Comparison of ENCODE assay signal across 10 mouse cellular contexts in the genomic region with DNA sequence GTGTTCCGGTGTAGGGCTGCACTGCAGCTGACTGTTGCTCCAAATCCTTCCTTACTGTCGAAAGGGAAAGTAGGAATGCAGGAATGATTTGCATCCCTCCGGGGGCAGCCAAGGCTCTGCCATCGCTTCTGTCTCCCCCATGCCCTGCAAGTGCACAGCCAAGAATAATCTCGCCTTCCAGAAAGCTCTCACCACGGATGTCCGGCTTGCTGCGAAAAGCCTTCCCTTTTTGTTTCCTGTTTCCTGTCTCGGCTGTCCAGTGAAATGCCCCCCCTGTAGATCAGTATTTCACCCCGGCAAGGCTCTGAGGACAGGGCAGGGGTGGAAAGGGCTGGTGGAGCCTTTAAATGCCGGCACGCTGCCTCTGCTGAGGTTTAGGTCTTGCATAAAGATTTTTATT. TPM values are rescaled to one million over a fixed set of nuclear protein-coding genes. Genes with fewer than 3 reads are reported as not detected.
DNase-seq lines count a peak whose midpoint lies in the region; ATAC-seq lines count a peak whose summit lies in the region.
"Had no signal": no experiment of that assay in that cellular context is flagged by ENCODE, and none has a peak within 500 bp of the region (broad histone marks: within the 10 kb centered on the region; RNA-seq: fewer than 3 reads in every experiment).

No protein-coding gene starts in this region.

- H3K4me2 ChIP-seq in forebrain, embryonic 15.5 days (replicated peaks), result peak overlapping the region; percentile 13; the same call in 1 of the 2 replicates
- H3K4me2 ChIP-seq in limb, embryonic 11.5 days (ENCODE audit: low read depth, severe bottlenecking), result peak overlapping the region; percentile 31
- H3K4me2 ChIP-seq in stomach, embryonic 15.5 days, result peak overlapping the region; percentile 33

- DNase-seq in limb, embryonic 11.5 days (ENCODE audit: low spot score), result peak; percentile 59
- no peak for DNase-seq in urinary bladder, postnatal 4 days (ENCODE audit: low spot score in 2 of 2)
- no peak for DNase-seq in cerebellum, postnatal 14 days
- DNase-seq: right cerebral cortex, postnatal 14 days had no signal

- H3K27me3 ChIP-seq in megakaryocyte, embryonic 14.5 days (replicated peaks), result no peaks in the 10 kb centered on the region
- H3K27me3 ChIP-seq in forebrain, embryonic 15.5 days, result peaks cover 30% of the 10 kb centered on the region
- H3K27me3 ChIP-seq in limb, embryonic 11.5 days (ENCODE audit: control insufficient read depth, insufficient read depth, low read length), result no peaks in the 10 kb centered on the region
- H3K27me3 ChIP-seq in stomach, embryonic 15.5 days (replicated peaks), result peaks cover 13% of the 10 kb centered on the region

- H3K9ac ChIP-seq in forebrain, embryonic 15.5 days (replicated peaks), result 0 out of 2 replicates have a peak overlapping the region, but pooled peaks have one; percentile 22
- peak overlapping the region; percentile 47; the same call in 1 of the 2 replicates for H3K9ac ChIP-seq in limb, embryonic 11.5 days (ENCODE audit: low read length)
- H3K9ac ChIP-seq in stomach, embryonic 15.5 days, result no peak overlapping the region

- peaks cover 78% of the 10 kb centered on the region for H3K4me1 ChIP-seq in megakaryocyte, embryonic 14.5 days
- H3K4me1 ChIP-seq in forebrain, embryonic 15.5 days, result peaks cover 39% of the 10 kb centered on the region
- peaks cover 28% of the 10 kb centered on the region for H3K4me1 ChIP-seq in limb, embryonic 11.5 days (ENCODE audit: control insufficient read depth, insufficient read depth, low read length)
- H3K4me1 ChIP-seq in stomach, embryonic 15.5 days, result peaks cover 24% of the 10 kb centered on the region

- H3K4me3 ChIP-seq in megakaryocyte, embryonic 14.5 days (replicated peaks), result peak overlapping the region; percentile 92
- no peak overlapping the region for H3K4me3 ChIP-seq in forebrain, embryonic 15.5 days
- no peak overlapping the region for H3K4me3 ChIP-seq in limb, embryonic 11.5 days (ENCODE audit: low read depth, low read length)
- H3K4me3 ChIP-seq in stomach, embryonic 15.5 days (replicated peaks), result 0 out of 2 replicates have a peak overlapping the region, but pooled peaks have one; percentile 5
- H3K4me3 ChIP-seq: left cerebral cortex, adult 2 months had no signal

- no peaks in the 10 kb centered on the region for H3K9me3 ChIP-seq in megakaryocyte, embryonic 14.5 days
- H3K9me3 ChIP-seq in forebrain, embryonic 15.5 days, result no peaks in the 10 kb centered on the region
- H3K9me3 ChIP-seq in limb, embryonic 11.5 days (ENCODE audit: control insufficient read depth, low read length), result no peaks in the 10 kb centered on the region
- H3K9me3 ChIP-seq in stomach, embryonic 15.5 days, result no peaks in the 10 kb centered on the region

- 6% methylated on average over 12 of the region's 12 CpGs for WGBS in forebrain, embryonic 15.5 days
- WGBS in limb, embryonic 11.5 days, result 4% methylated on average over 12 of the region's 12 CpGs
- 24% methylated on average over 12 of the region's 12 CpGs for WGBS in stomach, embryonic 15.5 days

- peaks cover 12% of the 10 kb centered on the region for H3K36me3 ChIP-seq in megakaryocyte, embryonic 14.5 days (replicated peaks; ENCODE audit: low read length)
- no peaks in the 10 kb centered on the region for H3K36me3 ChIP-seq in forebrain, embryonic 15.5 days
- H3K36me3 ChIP-seq in limb, embryonic 11.5 days (ENCODE audit: control insufficient read depth, insufficient read depth, low read length), result no peaks in the 10 kb centered on the region
- H3K36me3 ChIP-seq in stomach, embryonic 15.5 days, result no peaks in the 10 kb centered on the region

- H3K27ac ChIP-seq in forebrain, embryonic 15.5 days (replicated peaks), result 0 out of 2 replicates have a peak overlapping the region, but pooled peaks have one; percentile 1
- H3K27ac ChIP-seq in limb, embryonic 11.5 days (replicated peaks; ENCODE audit: low read depth, low read length), result no peak overlapping the region; the same call in 1 of the 2 replicates
- no peak overlapping the region for H3K27ac ChIP-seq in stomach, embryonic 15.5 days
- H3K27ac ChIP-seq: left cerebral cortex, adult 2 months had no signal

- no peak for ATAC-seq in megakaryocyte, adult 5-6 weeks (ENCODE audit: poor library complexity, severe bottlenecking)
- no peak for ATAC-seq in forebrain, embryonic 15.5 days (replicated peaks)
- no peak for ATAC-seq in limb, embryonic 11.5 days (ENCODE audit: insufficient number of reproducible peaks, low FRiP score, low TSS enrichment, low read depth)
- no peak for ATAC-seq in stomach, embryonic 15.5 days (ENCODE audit: insufficient read depth, low FRiP score, low read depth)
- no peak for ATAC-seq in CD4-positive, CD25-positive, alpha-beta regulatory T cell, adult 4 months

RNA-seq across cellular contexts. Expression of gene Gadd45g, which starts 3.7 kb away (rescaled TPM):
- 115 and 668 TPM in 2 replicates for polyA plus RNA-seq in megakaryocyte, embryonic 14.5 days (2012; ENCODE audit: insufficient read depth, low replicate concordance)
- 2.6 and 4.4 TPM in 2 replicates for total RNA-seq in megakaryocyte, adult 5-6 weeks (2015)
- 8.7 and 11.2 TPM in 2 replicates for total RNA-seq in megakaryocyte, adult 5-6 weeks (2017)
- polyA plus RNA-seq in forebrain, embryonic 15.5 days (2015; fragmentation: Nextera tagmentation; extraction: Ambion mirVana), result 145 and 167 TPM in 2 replicates
- polyA plus RNA-seq in limb, embryonic 11.5 days (2014; fragmentation: Nextera tagmentation; extraction: Ambion mirVana), result 20.5 and 20.7 TPM in 2 replicates
- 36.2 and 39.0 TPM in 2 replicates for polyA plus RNA-seq in stomach, embryonic 15.5 days (2015; fragmentation: Nextera tagmentation; extraction: Ambion mirVana)
- polyA plus RNA-seq in CD4-positive, CD25-positive, alpha-beta regulatory T cell, adult 4 months (2017; shearing (Covaris generic)), result 10 to 100 TPM; 13.0 to 18.1 TPM

RNA-seq across cellular contexts. Expression of gene Sema4d, which starts 49.2 kb away (rescaled TPM):
- polyA plus RNA-seq in megakaryocyte, embryonic 14.5 days (2012; ENCODE audit: insufficient read depth, low replicate concordance), result 55.2 and 58.6 TPM in 2 replicates
- 99.8 and 110 TPM in 2 replicates for total RNA-seq in megakaryocyte, adult 5-6 weeks (2015)
- total RNA-seq in megakaryocyte, adult 5-6 weeks (2017), result 54.1 and 66.6 TPM in 2 replicates
- 18.7 and 20.7 TPM in 2 replicates for polyA plus RNA-seq in forebrain, embryonic 15.5 days (2015; fragmentation: Nextera tagmentation; extraction: Ambion mirVana)
- polyA plus RNA-seq in limb, embryonic 11.5 days (2014; fragmentation: Nextera tagmentation; extraction: Ambion mirVana), result 5.1 and 5.3 TPM in 2 replicates
- 8.4 and 10.2 TPM in 2 replicates for polyA plus RNA-seq in stomach, embryonic 15.5 days (2015; fragmentation: Nextera tagmentation; extraction: Ambion mirVana)
- polyA plus RNA-seq in CD4-positive, CD25-positive, alpha-beta regulatory T cell, adult 4 months (2017; shearing (Covaris generic)), result 100 to 1,000 TPM; 122 to 152 TPM

Comparison
In these comparisons a context has a peak if more than half of its experiments do, and no peak if none do; other contexts are left out.
1. H3K4me3 ChIP-seq: peak in megakaryocyte, embryonic 14.5 days (single experiment) and stomach, embryonic 15.5 days (single experiment); none in forebrain, embryonic 15.5 days (single experiment) and limb, embryonic 11.5 days (single experiment).
2. Peak in every context shown above with its lines, with median percentiles within 50 percentile points of each other: H3K4me2 ChIP-seq.